Mouse (Mus musculus) thymus, adult 2 months (tissue): ENCODE data around the gene Ifna1.
A peak's percentile ranks its signal among the peaks of the same experiment; 100 is the strongest.

Experiments used
- CTCF ChIP-seq: fragments of 200-500 bp; IDR thresholded peaks from 2 replicates; pipeline ENCODE4 v1.5.1; 2012; ENCODE audit warnings: mild to moderate bottlenecking, control low read depth, low read length, moderate library complexity, borderline replicate concordance; ENCODE audit not compliant: control insufficient read depth, poor library complexity, insufficient read depth; ENCODE audit errors: extremely low read depth
- POLR2A ChIP-seq: fragments of 200-500 bp; IDR thresholded peaks from 2 replicates; pipeline ENCODE4 v1.6.1; 2012; ENCODE audit warnings: mild to moderate bottlenecking, low read length, control low read depth, moderate library complexity; ENCODE audit not compliant: control insufficient read depth, poor library complexity, insufficient read depth; ENCODE audit errors: extremely low read depth

GRCm38 (mm10) chr4:88867366-88867925, 17.6 kb downstream of the Ifna1 start:
- peak; percentile 85; the same call in 1 of the 2 replicates for TF ChIP-seq CTCF
- no peak for TF ChIP-seq POLR2A
